Mouse (Mus musculus) liver, adult 2 months (tissue): ENCODE measurements at regions not wholly inside any gene's neighbourhood (a gene's known extent, or its start where the extent isn't known, plus 50 kb on each side); places are given as distances from the start of the nearest gene placed in this dataset.

ENCODE experiments used
- CTCF ChIP-seq: fragments of 200-500 bp; IDR thresholded peaks from 2 replicates; pipeline ENCODE4 v1.5.1; 2011; ENCODE audit warnings: low read depth, low read length, control low read depth
- POLR2A ChIP-seq: fragments of 200-500 bp; IDR thresholded peaks from 2 replicates; pipeline ENCODE4 v1.6.1; 2011; ENCODE audit warnings: low read length, control low read depth; ENCODE audit not compliant: insufficient read depth; ENCODE audit errors: extremely low read depth

- TF ChIP-seq POLR2A (no peak), CTCF (no peak)
Measured at GRCm38 (mm10) chr17:78023507-78024355, 176.3 kb upstream of the Crim1 start.
